Mouse (Mus musculus) intestine, embryonic 14.5 days (tissue): ENCODE measurements around the gene Scml4. TPM values are rescaled to one million over a fixed set of nuclear protein-coding genes. Genes with fewer than 3 reads are reported as not detected.
A peak's percentile ranks its signal among the peaks of the same experiment; 100 is the strongest.

Experiments
- ATAC-seq: fragments of 200-750 bp; cut with Nextera tagmentation; replicated peaks from 2 replicates; pipeline ENCODE4 v1.8.0; 2017; ENCODE audit warnings: low read depth, moderate number of reproducible peaks, moderate TSS enrichment, moderate library complexity; ENCODE audit not compliant: low FRiP score, low TSS enrichment
- DNase-seq: peaks from one replicate; pipeline ENCODE4 v3.0.0-alpha.2; 2018; ENCODE audit warnings: low spot score
- H3K27ac ChIP-seq: fragments of 300-500 bp; sonication (generic); 2 replicates; pipeline ENCODE4 v1.5.1; 2014; ENCODE audit warnings: low read depth, mild to moderate bottlenecking, control low read depth
- H3K27me3 ChIP-seq: fragments of 300-500 bp; sonication (generic); replicated peaks from 2 replicates; pipeline ENCODE4 v1.6.1; 2014; ENCODE audit warnings: low read length, control low read depth; ENCODE audit not compliant: control insufficient read depth, insufficient read depth
- H3K36me3 ChIP-seq: fragments of 300-500 bp; sonication (generic); 2 replicates; pipeline ENCODE4 v1.6.1; 2014; ENCODE audit warnings: low read length, control low read depth; ENCODE audit not compliant: control insufficient read depth, insufficient read depth
- H3K4me1 ChIP-seq: fragments of 300-500 bp; sonication (generic); replicated peaks from 2 replicates; pipeline ENCODE4 v1.6.1; 2014; ENCODE audit warnings: low read length, control low read depth, mixed read lengths; ENCODE audit not compliant: control insufficient read depth, insufficient read depth
- H3K4me2 ChIP-seq: fragments of 300-500 bp; sonication (generic); 2 replicates; pipeline ENCODE4 v1.6.1; 2014; ENCODE audit warnings: low read length
- H3K4me3 ChIP-seq: fragments of 300-500 bp; sonication (generic); 2 replicates; pipeline ENCODE4 v1.5.1; 2014; ENCODE audit warnings: low read depth, low read length, control low read depth, mixed read lengths
- H3K9ac ChIP-seq: fragments of 300-500 bp; sonication (generic); 2 replicates; pipeline ENCODE4 v1.6.1; 2014; ENCODE audit warnings: mild to moderate bottlenecking, low read length
- H3K9me3 ChIP-seq: fragments of 300-500 bp; sonication (generic); 2 replicates; pipeline ENCODE4 v1.6.1; 2016; ENCODE audit warnings: low read length, control low read depth; ENCODE audit not compliant: control insufficient read depth
- WGBS: fragments of 180-500 bp; shearing (Covaris S2); extraction: QIAGEN DNeasy Blood & Tissue Kit; methylation state at CpG from one replicate; pipeline ENCODE4 v1.1.7; 2014; 5-methylcytosine and 5-hydroxymethylcytosine counted together
- polyA plus RNA-seq: library from polyadenylated mRNA; unstranded; fragments of >200 nt; fragmentation: Nextera tagmentation; extraction: Ambion mirVana; gene quantifications from 2 replicates; pipeline ENCODE4 v1.2.1, GENCODE M21; 2014

Scml4 gene
- polyA plus RNA-seq, 1 experiment from 2014 or later: 22.3 TPM

GRCm38 (mm10) chr10:42980999-42981757 lies 121.0 kb downstream of the Scml4 start:
- 64% methylated on average over 7 of the region's 7 CpGs for WGBS
- Histone ChIP-seq H3K4me2 (no peak overlapping the region), H3K27ac (no peak overlapping the region), H3K9me3 (no peaks in the 10 kb centered on the region), H3K36me3 (no peaks in the 10 kb centered on the region), H3K27me3 (no peaks in the 10 kb centered on the region), H3K4me3 (no peak overlapping the region), H3K4me1 (no peaks in the 10 kb centered on the region), H3K9ac (no peak overlapping the region)
- ATAC-seq: no peak
- DNase-seq: no peak

GRCm38 (mm10) chr10:42984886-42985285 lies 124.7 kb downstream of the Scml4 start:
- no peaks in the 10 kb centered on the region for H3K4me1 ChIP-seq
- H3K4me3 ChIP-seq: no peak overlapping the region
- no peaks in the 10 kb centered on the region for H3K36me3 ChIP-seq
- DNase-seq: no peak
- no peak overlapping the region for H3K27ac ChIP-seq
- no peak overlapping the region for H3K9ac ChIP-seq
- no peak for ATAC-seq
- no peaks in the 10 kb centered on the region for H3K27me3 ChIP-seq
- 68% methylated on average over 4 of the region's 4 CpGs for WGBS
- H3K9me3 ChIP-seq: no peaks in the 10 kb centered on the region
- H3K4me2 ChIP-seq: no peak overlapping the region

GRCm38 (mm10) chr10:42987594-42988052 lies 127.5 kb downstream of the Scml4 start:
- ATAC-seq (peak; percentile 58), DNase-seq (peak; percentile 68)
- no peak overlapping the region for H3K9ac ChIP-seq
- no peaks in the 10 kb centered on the region for H3K4me1 ChIP-seq
- WGBS: 19% methylated on average over 6 of the region's 6 CpGs
- no peak overlapping the region for H3K4me3 ChIP-seq
- H3K27me3 ChIP-seq: no peaks in the 10 kb centered on the region
- H3K9me3 ChIP-seq: no peaks in the 10 kb centered on the region
- no peaks in the 10 kb centered on the region for H3K36me3 ChIP-seq
- H3K27ac ChIP-seq: no peak overlapping the region
- H3K4me2 ChIP-seq: no peak overlapping the region

- WGBS: 57% methylated on average over 15 of the region's 15 CpGs
- Histone ChIP-seq H3K4me1 (no peaks in the 10 kb centered on the region), H3K27ac (no peak overlapping the region), H3K9ac (no peak overlapping the region), H3K4me3 (no peak overlapping the region), H3K27me3 (no peaks in the 10 kb centered on the region), H3K4me2 (no peak overlapping the region), H3K36me3 (no peaks in the 10 kb centered on the region), H3K9me3 (no peaks in the 10 kb centered on the region)
- DNase-seq (no peak), ATAC-seq (no peak)
Observed at GRCm38 (mm10) chr10:42988627-42989026, 128.5 kb downstream of the Scml4 start.

GRCm38 (mm10) chr10:42989910-42990309 lies 129.7 kb downstream of the Scml4 start:
- ATAC-seq (no peak), DNase-seq (peak; percentile 93)
- Histone ChIP-seq H3K4me3 (no peak overlapping the region), H3K4me2 (no peak overlapping the region), H3K9me3 (no peaks in the 10 kb centered on the region), H3K27me3 (no peaks in the 10 kb centered on the region), H3K36me3 (no peaks in the 10 kb centered on the region), H3K4me1 (peaks cover 2% of the 10 kb centered on the region; the same call in 1 of the 2 replicates), H3K27ac (no peak overlapping the region), H3K9ac (no peak overlapping the region)
- 26% methylated on average over 6 of the region's 6 CpGs for WGBS

GRCm38 (mm10) chr10:42991018-42991417 lies 130.8 kb downstream of the Scml4 start:
- 74% methylated on average over 9 of the region's 9 CpGs for WGBS
- Histone ChIP-seq H3K4me2 (no peak overlapping the region), H3K27ac (no peak overlapping the region), H3K4me1 (peaks cover 10% of the 10 kb centered on the region; the same call in 1 of the 2 replicates), H3K9ac (no peak overlapping the region), H3K36me3 (no peaks in the 10 kb centered on the region), H3K9me3 (no peaks in the 10 kb centered on the region), H3K27me3 (no peaks in the 10 kb centered on the region), H3K4me3 (no peak overlapping the region)
- DNase-seq: no peak
- no peak for ATAC-seq

- DNase-seq: no peak
- Histone ChIP-seq H3K27ac (no peak overlapping the region), H3K4me3 (no peak overlapping the region), H3K4me1 (peaks cover 10% of the 10 kb centered on the region; the same call in 1 of the 2 replicates), H3K27me3 (no peaks in the 10 kb centered on the region), H3K9ac (no peak overlapping the region), H3K4me2 (0 out of 2 replicates have a peak overlapping the region, but pooled peaks have one; percentile 1), H3K9me3 (no peaks in the 10 kb centered on the region), H3K36me3 (no peaks in the 10 kb centered on the region)
- no peak for ATAC-seq
- WGBS: 24% methylated on average over 13 of the region's 13 CpGs
Observed at GRCm38 (mm10) chr10:42994331-42994782, 134.2 kb downstream of the Scml4 start.

- H3K4me1 ChIP-seq: peaks cover 10% of the 10 kb centered on the region; the same call in 1 of the 2 replicates
- H3K9me3 ChIP-seq: no peaks in the 10 kb centered on the region
- 19% methylated on average over 13 of the region's 13 CpGs for WGBS
- DNase-seq (no peak), ATAC-seq (no peak)
- no peak overlapping the region for H3K9ac ChIP-seq
- H3K36me3 ChIP-seq: no peaks in the 10 kb centered on the region
- no peak overlapping the region for H3K27ac ChIP-seq
- H3K4me2 ChIP-seq: no peak overlapping the region
- no peaks in the 10 kb centered on the region for H3K27me3 ChIP-seq
- H3K4me3 ChIP-seq: no peak overlapping the region
Observed at GRCm38 (mm10) chr10:42995484-42995895, 135.3 kb downstream of the Scml4 start.

- Histone ChIP-seq H3K4me2 (no peak overlapping the region), H3K4me3 (no peak overlapping the region), H3K27me3 (no peaks in the 10 kb centered on the region), H3K4me1 (peaks cover 10% of the 10 kb centered on the region; the same call in 1 of the 2 replicates), H3K9ac (no peak overlapping the region), H3K27ac (no peak overlapping the region), H3K9me3 (no peaks in the 10 kb centered on the region), H3K36me3 (no peaks in the 10 kb centered on the region)
- ATAC-seq (no peak), DNase-seq (no peak)
- WGBS: 75% methylated on average over 2 of the region's 2 CpGs
Observed at GRCm38 (mm10) chr10:42997278-42997677, 137.1 kb downstream of the Scml4 start.
